Mouse (Mus musculus) bone marrow, adult 2 months (tissue): ENCODE results near the gene Fpgs.

Experiments used
- CTCF ChIP-seq: fragments of 200-500 bp; IDR thresholded peaks from 2 replicates; pipeline ENCODE4 v1.5.1; 2011; ENCODE audit warnings: low read length, control low read depth; ENCODE audit not compliant: control insufficient read depth, insufficient read depth
- POLR2A ChIP-seq: fragments of 200-500 bp; IDR thresholded peaks from 2 replicates; pipeline ENCODE4 v1.6.1; 2011; ENCODE audit warnings: low read depth, mild to moderate bottlenecking, control low read depth, low read length, borderline replicate concordance; ENCODE audit not compliant: control insufficient read depth

- no peak for TF ChIP-seq POLR2A
- TF ChIP-seq CTCF: no peak
Observed at GRCm38 (mm10) chr2:32724832-32725790, 21.2 kb upstream of the Fpgs start.
